Mouse (Mus musculus) heart, adult 2 months (tissue): ENCODE data around the gene Upp2. TPM values are rescaled to one million over a fixed set of nuclear protein-coding genes. Genes with fewer than 3 reads are reported as not detected.

Source experiments
- DNase-seq, 2 experiments: peaks; one replicate each; pipeline ENCODE4 v3.0.0; 2021
- H3K27ac ChIP-seq: fragments of 200-600 bp; 2 replicates; pipeline ENCODE4 v1.8.1; 2022
- H3K27me3 ChIP-seq: fragments of 200-500 bp; 2 replicates; pipeline ENCODE4 v1.6.1; 2012; ENCODE audit warnings: mild to moderate bottlenecking, low read length, inconsistent platforms, mixed read lengths; ENCODE audit not compliant: control insufficient read depth, insufficient read depth
- H3K36me3 ChIP-seq: fragments of 200-500 bp; 2 replicates; pipeline ENCODE4 v1.6.1; 2012; ENCODE audit warnings: low read length, inconsistent platforms; ENCODE audit not compliant: control insufficient read depth, insufficient read depth
- H3K4me1 ChIP-seq: fragments of 200-500 bp; 2 replicates; pipeline ENCODE4 v1.6.1; 2011; ENCODE audit warnings: low read length; ENCODE audit not compliant: control insufficient read depth, insufficient read depth
- H3K4me3 ChIP-seq: fragments of 200-600 bp; 2 replicates; pipeline ENCODE4 v1.8.1; 2022
- H3K79me2 ChIP-seq: fragments of 200-500 bp; replicated peaks from 2 replicates; pipeline ENCODE4 v1.6.1; 2012; ENCODE audit warnings: mild to moderate bottlenecking, inconsistent platforms, low read length, moderate library complexity, mixed read lengths; ENCODE audit not compliant: control insufficient read depth, insufficient read depth
- H3K9ac ChIP-seq: fragments of 200-500 bp; 2 replicates; pipeline ENCODE4 v1.6.1; 2012; ENCODE audit warnings: low read depth, mild to moderate bottlenecking, control low read depth, inconsistent platforms, low read length, mixed read lengths
- CTCF ChIP-seq: fragments of 200-600 bp; IDR thresholded peaks from 2 replicates; pipeline ENCODE4 v1.8.1; 2022; ENCODE audit warnings: antibody characterized with exemption, mild to moderate bottlenecking, moderate library complexity
- EP300 ChIP-seq: fragments of 200-500 bp; IDR thresholded peaks from 2 replicates; pipeline ENCODE4 v1.6.1; 2011; ENCODE audit warnings: low read depth, low read length, control low read depth; ENCODE audit not compliant: insufficient read depth
- POLR2A ChIP-seq: fragments of 200-500 bp; IDR thresholded peaks from 2 replicates; pipeline ENCODE4 v1.6.1; 2011; ENCODE audit warnings: mild to moderate bottlenecking, low read depth, low read length, control low read depth; ENCODE audit not compliant: insufficient read depth
- WGBS: fragments of 180-500 bp; shearing (Covaris S2); methylation state at CpG from one replicate; pipeline ENCODE4 v1.1.7; 2018; 5-methylcytosine and 5-hydroxymethylcytosine counted together
- intact Hi-C: fragments of 180-260 bp; cut with DNase I; formaldehyde crosslinking; loops from one replicate; pipeline ENCODE4 v1.15.1; 2025
- polyA plus RNA-seq: library from polyadenylated mRNA; depleted of rRNA; stranded (reverse); fragments of >200 nt; gene quantifications from 2 replicates; pipeline ENCODE4 v1.2.3, GENCODE M21; 2012
- total RNA-seq, 2 experiments: library from RNA; stranded (reverse); gene quantifications; 2 replicates each; pipeline ENCODE4 v1.2.3; 2021

The Upp2 gene
- total and polyA plus RNA-seq, 3 experiments, result 2.2 to 3.3 (median 3.0) TPM

- Histone ChIP-seq H3K27me3 (no peaks in the 10 kb centered on the region), H3K79me2 (no peaks in the 10 kb centered on the region), H3K9ac (no peak overlapping the region), H3K4me1 (no peaks in the 10 kb centered on the region), H3K27ac (no peak overlapping the region), H3K36me3 (no peaks in the 10 kb centered on the region), H3K4me3 (no peak overlapping the region)
- no peak for DNase-seq
- TF ChIP-seq POLR2A, result no peak
- TF ChIP-seq EP300, result no peak
- no peak for TF ChIP-seq CTCF
- intact Hi-C loops, result no loop called here
- WGBS, result 84% methylated on average over 4 of the region's 4 CpGs
These were observed 223.3 kb downstream of the Upp2 start for GRCm38 (mm10) chr2:58790361-58790760.

DNA sequence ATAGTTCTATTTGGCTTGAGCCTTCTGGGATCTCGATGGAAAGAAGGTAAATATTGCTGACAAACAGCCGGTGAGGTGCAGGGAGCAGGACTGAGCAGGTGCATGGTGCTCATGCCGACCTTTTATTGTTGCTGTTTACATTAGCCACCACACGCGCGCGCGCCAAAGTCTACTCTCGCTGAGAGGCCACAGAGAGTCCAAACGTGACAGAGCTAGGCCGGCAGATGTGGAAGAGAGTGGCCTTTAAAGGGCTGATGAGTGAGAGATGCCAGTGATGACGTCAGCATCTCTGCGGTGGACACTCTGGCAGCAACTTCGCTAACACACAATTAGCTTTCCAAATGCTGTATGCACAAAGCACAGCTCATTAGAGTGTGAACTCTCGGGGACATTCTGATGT is 227.4 kb downstream of the Upp2 start:
- no peak overlapping the region for H3K9ac ChIP-seq
- H3K79me2 ChIP-seq, result no peaks in the 10 kb centered on the region
- no peaks in the 10 kb centered on the region for H3K4me1 ChIP-seq
- H3K36me3 ChIP-seq, result no peaks in the 10 kb centered on the region
- no peak for TF ChIP-seq POLR2A
- no peak for TF ChIP-seq CTCF
- TF ChIP-seq EP300, result no peak
- no peak for DNase-seq
- whole genome bisulfite sequencing, result 79% methylated on average over 15 of the region's 15 CpGs
- no peaks in the 10 kb centered on the region for H3K27me3 ChIP-seq
- intact Hi-C loops, result no loop called here
- no peak overlapping the region for H3K4me3 ChIP-seq
- no peak overlapping the region for H3K27ac ChIP-seq

GRCm38 (mm10) chr2:58795432-58795831 is 228.3 kb downstream of the Upp2 start:
- intact Hi-C loops, result no loop called here
- Histone ChIP-seq H3K4me1 (no peaks in the 10 kb centered on the region), H3K27ac (no peak overlapping the region), H3K4me3 (no peak overlapping the region), H3K36me3 (no peaks in the 10 kb centered on the region), H3K9ac (no peak overlapping the region), H3K79me2 (no peaks in the 10 kb centered on the region), H3K27me3 (no peaks in the 10 kb centered on the region)
- DNase-seq, result no peak
- 78% methylated on average over 5 of the region's 5 CpGs for WGBS
- TF ChIP-seq POLR2A (no peak), CTCF (no peak), EP300 (no peak)

DNA sequence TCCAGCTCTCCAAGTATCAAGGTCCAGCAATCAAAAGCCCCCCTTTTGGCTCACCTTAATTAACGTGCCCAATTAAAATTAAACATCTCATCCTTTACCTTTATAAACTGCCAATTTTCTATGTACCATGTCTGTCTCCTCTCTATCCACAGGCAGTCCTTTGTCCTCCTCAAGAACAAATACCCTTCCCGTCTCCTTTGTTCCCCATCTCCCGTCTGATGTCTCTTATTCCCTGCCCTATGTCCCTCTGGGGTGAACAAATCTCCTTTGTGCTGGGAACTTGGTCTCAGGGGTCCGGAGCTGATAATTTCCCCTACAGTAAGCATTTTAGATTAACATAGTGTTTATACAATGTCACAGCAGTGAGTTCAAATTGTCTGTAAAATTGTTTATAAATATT is 230.4 kb downstream of the Upp2 start:
- intact Hi-C loops, result no loop called here
- H3K36me3 ChIP-seq, result no peaks in the 10 kb centered on the region

DNA sequence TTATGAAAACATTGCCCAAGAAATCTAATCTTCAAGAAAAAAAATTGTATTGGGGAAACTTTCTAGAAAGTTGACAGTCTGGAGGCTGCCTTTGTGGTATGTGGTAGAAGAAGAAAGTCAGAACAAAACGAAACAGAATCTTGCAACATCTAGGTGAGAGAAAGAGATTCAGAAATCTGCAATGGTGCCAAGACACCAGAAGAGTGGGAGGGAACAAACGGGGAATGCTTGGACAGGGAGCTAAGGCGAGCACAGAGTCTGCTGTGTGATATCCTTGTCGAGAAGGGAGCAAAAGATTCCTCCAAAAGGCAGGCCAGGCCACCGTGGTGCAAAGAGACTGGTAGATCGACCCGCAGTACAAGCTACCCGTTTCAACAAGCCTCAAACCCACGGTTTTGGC is 232.0 kb downstream of the Upp2 start:
- TF ChIP-seq POLR2A, result no peak
- TF ChIP-seq CTCF, result no peak
- no peak for TF ChIP-seq EP300
- DNase-seq, result no peak
- H3K36me3 ChIP-seq, result no peaks in the 10 kb centered on the region
- H3K9ac ChIP-seq, result no peak overlapping the region
- H3K4me1 ChIP-seq, result no peaks in the 10 kb centered on the region
- WGBS, result 76% methylated on average over 9 of the region's 9 CpGs
- intact Hi-C loops, result no loop called here
- H3K27me3 ChIP-seq, result no peaks in the 10 kb centered on the region
- H3K27ac ChIP-seq, result no peak overlapping the region
- H3K79me2 ChIP-seq, result no peaks in the 10 kb centered on the region
- no peak overlapping the region for H3K4me3 ChIP-seq

More for the DNA sequence above, 230.4 kb downstream of the Upp2 start:
- 74% methylated on average over 4 of the region's 4 CpGs for WGBS
- no peak for TF ChIP-seq POLR2A
- TF ChIP-seq EP300, result no peak
- TF ChIP-seq CTCF, result no peak
- Histone ChIP-seq H3K27me3 (no peaks in the 10 kb centered on the region), H3K79me2 (no peaks in the 10 kb centered on the region), H3K9ac (no peak overlapping the region), H3K27ac (no peak overlapping the region), H3K4me3 (no peak overlapping the region), H3K4me1 (no peaks in the 10 kb centered on the region)
- DNase-seq, result no peak

DNA sequence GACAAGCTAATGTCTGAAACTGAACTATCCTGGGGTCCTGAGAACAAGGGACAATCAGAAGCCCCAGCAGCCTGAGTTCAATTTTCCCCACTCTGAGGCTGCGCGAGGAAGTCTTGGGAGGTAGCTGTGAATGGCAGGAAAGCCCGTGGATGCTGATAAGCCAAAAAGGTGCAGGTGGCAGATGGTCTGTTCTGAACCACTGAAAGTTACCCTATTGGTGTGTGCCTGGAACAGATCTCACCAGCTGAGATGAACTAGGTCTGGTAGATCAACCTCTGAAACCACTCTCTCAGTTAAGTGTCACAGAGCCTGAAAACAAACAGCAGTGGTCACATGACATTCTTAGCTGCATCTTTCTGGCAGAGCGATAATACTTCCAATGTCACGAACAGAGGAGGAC is 232.5 kb downstream of the Upp2 start:
- H3K4me1 ChIP-seq, result no peaks in the 10 kb centered on the region
- H3K36me3 ChIP-seq, result no peaks in the 10 kb centered on the region
- intact Hi-C loops, result no loop called here
- no peak overlapping the region for H3K27ac ChIP-seq
- H3K4me3 ChIP-seq, result no peak overlapping the region
- no peak for DNase-seq
- H3K27me3 ChIP-seq, result no peaks in the 10 kb centered on the region
- 62% methylated on average over 5 of the region's 5 CpGs for WGBS
- no peaks in the 10 kb centered on the region for H3K79me2 ChIP-seq
- no peak for TF ChIP-seq CTCF
- no peak for TF ChIP-seq POLR2A
- no peak for TF ChIP-seq EP300
- H3K9ac ChIP-seq, result no peak overlapping the region
